Mouse (Mus musculus): ENCODE measurements at regions not wholly inside any gene's neighbourhood (a gene's known extent, or its start where the extent isn't known, plus 50 kb on each side); places are given as distances from the start of the nearest gene placed in this dataset.

GRCm38 (mm10) chr19:14776791-14777190 is 178.9 kb upstream of the Tle4 start:
- TF ChIP-seq POLR2A (IDR thresholded peaks at IDR 0.05; ENCODE audit: insufficient read length, low read depth) (no peak), E2F4 (IDR thresholded peaks at IDR 0.05; ENCODE audit: insufficient read depth) (no peak), USF1 (IDR thresholded peaks at IDR 0.05; ENCODE audit: low read depth) (no peak), MYOD1 (IDR thresholded peaks at IDR 0.05; ENCODE audit: control insufficient read depth in 1 of 3, insufficient read length in 2 of 3, low read depth in 2 of 3) (no peak), SRF (IDR thresholded peaks at IDR 0.05; ENCODE audit: control insufficient read depth, insufficient read length, low read depth) (no peak), REST (IDR thresholded peaks at IDR 0.05; ENCODE audit: insufficient read depth, insufficient read length) (no peak)
- H3K4me2 ChIP-seq (ENCODE audit: low read depth): no peak overlapping the region
- no peaks in the 10 kb centered on the region for H3K27me3 ChIP-seq (ENCODE audit: control insufficient read depth, insufficient read depth, insufficient read length)
- H3K4me3 ChIP-seq: no peak overlapping the region
- no peaks in the 10 kb centered on the region for H3K79me2 ChIP-seq (ENCODE audit: control insufficient read depth, insufficient read depth)
- no peak overlapping the region for H3ac ChIP-seq (ENCODE audit: control insufficient read depth, insufficient read length)
- H3K36me3 ChIP-seq (ENCODE audit: control insufficient read depth, insufficient read depth): no peaks in the 10 kb centered on the region

GRCm38 (mm10) chr19:14772794-14773193 is 174.9 kb upstream of the Tle4 start:
- H3K36me3 ChIP-seq (ENCODE audit: control insufficient read depth, insufficient read depth): no peaks in the 10 kb centered on the region
- no peaks in the 10 kb centered on the region for H3K27me3 ChIP-seq (ENCODE audit: control insufficient read depth, insufficient read depth, insufficient read length)
- no peak overlapping the region for H3ac ChIP-seq (ENCODE audit: control insufficient read depth, insufficient read length)
- H3K4me2 ChIP-seq (ENCODE audit: low read depth): no peak overlapping the region
- no peak overlapping the region for H3K4me3 ChIP-seq
- TF ChIP-seq CEBPB (IDR thresholded peaks at IDR 0.05; ENCODE audit: insufficient read depth, poor library complexity, severe bottlenecking) (no peak), MYOD1 (IDR thresholded peaks at IDR 0.05; ENCODE audit: control insufficient read depth in 1 of 3, insufficient read length in 2 of 3, low read depth in 2 of 3) (no peak), POLR2A (IDR thresholded peaks at IDR 0.05; ENCODE audit: insufficient read length, low read depth) (no peak), TCF12 (IDR thresholded peaks at IDR 0.05; ENCODE audit: insufficient read depth, poor library complexity, severe bottlenecking) (no peak), POLR2AphosphoS2 (IDR thresholded peaks at IDR 0.05; ENCODE audit: insufficient read length, low read depth) (no peak), REST (IDR thresholded peaks at IDR 0.05; ENCODE audit: insufficient read depth, insufficient read length) (no peak), TCF3 (IDR thresholded peaks at IDR 0.05; ENCODE audit: insufficient read length, low read depth) (no peak)
- no peaks in the 10 kb centered on the region for H3K79me2 ChIP-seq (ENCODE audit: control insufficient read depth, insufficient read depth)

GRCm38 (mm10) chr19:14752646-14753045 is 154.8 kb upstream of the Tle4 start:
- no peaks in the 10 kb centered on the region for H3K36me3 ChIP-seq (ENCODE audit: control insufficient read depth, insufficient read depth)
- H3K79me2 ChIP-seq (ENCODE audit: control insufficient read depth, insufficient read depth): no peaks in the 10 kb centered on the region
- H3K27me3 ChIP-seq (ENCODE audit: control insufficient read depth, insufficient read depth, insufficient read length): no peaks in the 10 kb centered on the region
- no peak overlapping the region for H3ac ChIP-seq (ENCODE audit: control insufficient read depth, insufficient read length)
- H3K4me2 ChIP-seq (ENCODE audit: low read depth): no peak overlapping the region
- no peak overlapping the region for H3K4me3 ChIP-seq
- TF ChIP-seq MAX (IDR thresholded peaks at IDR 0.05; ENCODE audit: low read depth): no peak
- no peak for TF ChIP-seq MYOD1 (IDR thresholded peaks at IDR 0.05; ENCODE audit: control insufficient read depth in 1 of 3, insufficient read length in 2 of 3, low read depth in 2 of 3)
- no peak for TF ChIP-seq REST (IDR thresholded peaks at IDR 0.05; ENCODE audit: insufficient read depth, insufficient read length)
- no peak for TF ChIP-seq USF1 (IDR thresholded peaks at IDR 0.05; ENCODE audit: low read depth)
- TF ChIP-seq CEBPB (IDR thresholded peaks at IDR 0.05; ENCODE audit: insufficient read depth, poor library complexity, severe bottlenecking): no peak
- no peak for TF ChIP-seq TCF12 (IDR thresholded peaks at IDR 0.05; ENCODE audit: insufficient read depth, poor library complexity, severe bottlenecking)

GRCm38 (mm10) chr19:14742361-14742760 is 144.5 kb upstream of the Tle4 start:
- H3K79me2 ChIP-seq (ENCODE audit: control insufficient read depth, insufficient read depth): no peaks in the 10 kb centered on the region
- no peaks in the 10 kb centered on the region for H3K36me3 ChIP-seq (ENCODE audit: control insufficient read depth, insufficient read depth)
- no peak for TF ChIP-seq MYOG (IDR thresholded peaks at IDR 0.05; ENCODE audit: control insufficient read depth in 1 of 3, insufficient read depth in 1 of 3, insufficient read length in 2 of 3, low read depth in 2 of 3)
- TF ChIP-seq SRF (IDR thresholded peaks at IDR 0.05; ENCODE audit: control insufficient read depth, insufficient read length, low read depth): no peak
- no peak for TF ChIP-seq CEBPB (IDR thresholded peaks at IDR 0.05; ENCODE audit: insufficient read depth, poor library complexity, severe bottlenecking)
- no peak for TF ChIP-seq REST (IDR thresholded peaks at IDR 0.05; ENCODE audit: insufficient read depth, insufficient read length)
- no peak for TF ChIP-seq USF1 (IDR thresholded peaks at IDR 0.05; ENCODE audit: low read depth)
- TF ChIP-seq MYOD1 (IDR thresholded peaks at IDR 0.05; ENCODE audit: control insufficient read depth in 1 of 3, insufficient read length in 2 of 3, low read depth in 2 of 3): no peak
- no peak for TF ChIP-seq POLR2AphosphoS2 (IDR thresholded peaks at IDR 0.05; ENCODE audit: insufficient read length, low read depth)
- TF ChIP-seq POLR2A (IDR thresholded peaks at IDR 0.05; ENCODE audit: insufficient read length, low read depth): no peak
- TF ChIP-seq E2F4 (IDR thresholded peaks at IDR 0.05; ENCODE audit: insufficient read depth): no peak
- H3K27me3 ChIP-seq (ENCODE audit: control insufficient read depth, insufficient read depth, insufficient read length): no peaks in the 10 kb centered on the region
- no peak overlapping the region for H3K4me2 ChIP-seq (ENCODE audit: low read depth)
- H3ac ChIP-seq (ENCODE audit: control insufficient read depth, insufficient read length): no peak overlapping the region
- H3K4me3 ChIP-seq: no peak overlapping the region

- TF ChIP-seq REST (IDR thresholded peaks at IDR 0.05; ENCODE audit: insufficient read depth, insufficient read length) (no peak), TCF3 (IDR thresholded peaks at IDR 0.05; ENCODE audit: insufficient read length, low read depth) (no peak), MYOG (IDR thresholded peaks at IDR 0.05; ENCODE audit: control insufficient read depth in 1 of 3, insufficient read depth in 1 of 3, insufficient read length in 2 of 3, low read depth in 2 of 3) (no peak), POLR2AphosphoS2 (IDR thresholded peaks at IDR 0.05; ENCODE audit: insufficient read length, low read depth) (no peak), CEBPB (IDR thresholded peaks at IDR 0.05; ENCODE audit: insufficient read depth, poor library complexity, severe bottlenecking) (no peak)
- no peaks in the 10 kb centered on the region for H3K36me3 ChIP-seq (ENCODE audit: control insufficient read depth, insufficient read depth)
- H3K4me3 ChIP-seq: no peak overlapping the region
- H3ac ChIP-seq (ENCODE audit: control insufficient read depth, insufficient read length): no peak overlapping the region
- H3K4me2 ChIP-seq (ENCODE audit: low read depth): no peak overlapping the region
- no peaks in the 10 kb centered on the region for H3K79me2 ChIP-seq (ENCODE audit: control insufficient read depth, insufficient read depth)
- H3K27me3 ChIP-seq (ENCODE audit: control insufficient read depth, insufficient read depth, insufficient read length): no peaks in the 10 kb centered on the region
Measured at GRCm38 (mm10) chr19:14740936-14741335, 143.1 kb upstream of the Tle4 start.
